Mouse (Mus musculus): ENCODE data around the gene Zfp74. TPM values are rescaled to one million over a fixed set of nuclear protein-coding genes. Genes with fewer than 3 reads are reported as not detected.

The Zfp74 gene
- polyA plus RNA-seq, 1 experiment from 2014 or later, result 9.9 TPM

GRCm38 (mm10) chr7:29908130-29908950 lies 45.5 kb downstream of the Zfp74 start, which contains the start of gene Zfp383:
Gene Zfp383, plus strand, starts transcription at chr7:29908223.
- Histone ChIP-seq H3K9me3 (replicated peaks) (no peaks in the 10 kb centered on the region), H3K27me3 (replicated peaks) (no peaks in the 10 kb centered on the region), H3K9ac (peak within 1 kb of the TSS; percentile 80), H3K4me2 (peak within 1 kb of the TSS; percentile 77), H3K27ac (ENCODE audit: poor library complexity, severe bottlenecking) (peak within 1 kb of the TSS; percentile 98), H3K4me1 (replicated peaks) (peaks cover 9% of the 10 kb centered on the region), H3K4me3 (peak within 1 kb of the TSS; percentile 67), H3K36me3 (peaks cover 30% of the 10 kb centered on the region)
- peak; percentile 82 for ATAC-seq (ENCODE audit: insufficient number of reproducible peaks, low FRiP score)
- WGBS, result under 1% methylated on average over 33 of the region's 33 CpGs

DNA sequence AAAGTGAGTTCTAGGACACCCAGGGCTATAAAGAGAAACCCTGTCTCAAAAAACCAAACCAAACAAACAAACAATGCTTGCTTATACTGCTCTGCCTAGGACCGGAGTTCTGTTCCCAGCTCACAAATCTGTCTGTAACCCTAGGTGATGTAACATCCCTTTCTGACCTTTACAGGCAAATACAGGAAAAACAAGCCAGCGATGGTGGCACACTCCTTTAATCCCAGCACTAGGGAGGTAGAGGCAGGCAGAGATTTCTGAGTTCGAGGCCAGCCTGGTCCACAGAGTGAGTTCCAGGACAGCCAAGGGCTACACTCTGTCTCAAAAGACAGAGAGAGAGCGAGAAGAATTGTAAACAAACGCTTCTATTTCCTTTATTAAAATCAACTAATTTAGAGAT lies 46.7 kb downstream of the Zfp74 start:
- Histone ChIP-seq H3K9me3 (replicated peaks) (no peaks in the 10 kb centered on the region), H3K27ac (ENCODE audit: poor library complexity, severe bottlenecking) (peak overlapping the region; percentile 98; the same call in 1 of the 2 replicates), H3K4me3 (no peak overlapping the region), H3K4me2 (peak overlapping the region; percentile 77; the same call in 1 of the 2 replicates), H3K27me3 (replicated peaks) (no peaks in the 10 kb centered on the region), H3K9ac (no peak overlapping the region), H3K4me1 (replicated peaks) (peaks cover 9% of the 10 kb centered on the region), H3K36me3 (peaks cover 27% of the 10 kb centered on the region)
- 83% methylated on average over 5 of the region's 5 CpGs for WGBS
- no peak for ATAC-seq (ENCODE audit: insufficient number of reproducible peaks, low FRiP score)

DNA sequence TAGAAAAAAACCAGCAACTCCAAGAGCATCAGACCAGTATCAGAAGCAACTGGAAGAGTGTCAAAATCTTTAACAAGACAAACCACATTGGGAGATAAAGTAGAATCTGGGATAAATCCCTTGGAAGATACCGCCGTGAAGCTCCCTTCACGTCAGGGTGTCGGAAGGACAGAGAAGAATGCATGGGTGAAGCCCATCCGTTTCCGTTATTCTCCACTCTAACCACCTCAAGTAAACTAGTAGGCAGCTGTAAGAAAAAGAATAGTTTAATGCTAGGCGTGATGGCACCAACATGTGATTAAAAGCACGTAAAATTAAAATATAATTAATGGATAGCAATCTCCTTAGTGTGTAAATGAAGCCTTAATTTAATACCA lies 47.2 kb downstream of the Zfp74 start:
- no peaks in the 10 kb centered on the region for H3K27me3 ChIP-seq (replicated peaks)
- peak overlapping the region; percentile 42; the same call in 1 of the 2 replicates for H3K9ac ChIP-seq
- H3K4me2 ChIP-seq, result peak overlapping the region; percentile 77
- 26% methylated on average over 8 of the region's 8 CpGs for WGBS
- ATAC-seq (ENCODE audit: insufficient number of reproducible peaks, low FRiP score), result no peak
- H3K27ac ChIP-seq (ENCODE audit: poor library complexity, severe bottlenecking), result peak overlapping the region; percentile 98
- peak overlapping the region; percentile 73 for H3K4me3 ChIP-seq
- peaks cover 9% of the 10 kb centered on the region for H3K4me1 ChIP-seq (replicated peaks)
- peaks cover 24% of the 10 kb centered on the region for H3K36me3 ChIP-seq
- H3K9me3 ChIP-seq (replicated peaks), result no peaks in the 10 kb centered on the region

- H3K4me1 ChIP-seq (replicated peaks), result peaks cover 9% of the 10 kb centered on the region
- H3K9ac ChIP-seq, result peak within 1 kb of the TSS; percentile 72
- H3K4me3 ChIP-seq, result peak within 1 kb of the TSS; percentile 73
- H3K9me3 ChIP-seq (replicated peaks), result no peaks in the 10 kb centered on the region
- under 1% methylated on average over 22 of the region's 22 CpGs for WGBS
- H3K27ac ChIP-seq (ENCODE audit: poor library complexity, severe bottlenecking), result peak within 1 kb of the TSS; percentile 98
- H3K36me3 ChIP-seq, result peaks cover 27% of the 10 kb centered on the region
- no peaks in the 10 kb centered on the region for H3K27me3 ChIP-seq (replicated peaks)
- peak within 1 kb of the TSS; percentile 77 for H3K4me2 ChIP-seq
- peak; percentile 78 for ATAC-seq (ENCODE audit: insufficient number of reproducible peaks, low FRiP score)
Observed at GRCm38 (mm10) chr7:29905966-29906681, 47.8 kb downstream of the Zfp74 start, which contains the start of gene Zfp27. Gene Zfp27, minus strand, starts transcription at chr7:29906572.

DNA sequence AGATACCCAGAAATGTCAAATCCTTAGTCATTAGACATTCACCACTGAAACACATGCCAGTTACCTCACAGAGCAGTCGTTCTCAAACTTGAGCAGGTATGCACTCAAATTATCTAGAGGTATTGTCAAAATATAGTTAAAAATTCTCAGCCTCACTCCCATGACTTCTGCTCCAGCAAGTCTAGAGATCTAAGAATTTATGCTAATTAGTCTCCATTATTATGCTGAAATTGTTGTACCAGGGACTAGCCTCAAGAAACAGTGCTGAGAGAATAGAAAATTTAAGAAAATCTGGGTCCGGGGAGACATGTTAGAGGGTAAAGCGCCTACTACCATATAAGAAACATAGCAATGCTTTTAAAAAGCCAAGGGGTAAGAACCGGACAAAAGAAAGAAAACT lies 49.8 kb downstream of the Zfp74 start:
- Histone ChIP-seq H3K9ac (no peak overlapping the region), H3K27me3 (replicated peaks) (no peaks in the 10 kb centered on the region), H3K4me1 (replicated peaks) (no peaks in the 10 kb centered on the region; the same call in 1 of the 2 replicates), H3K4me2 (no peak overlapping the region), H3K4me3 (no peak overlapping the region), H3K9me3 (replicated peaks) (no peaks in the 10 kb centered on the region), H3K27ac (ENCODE audit: poor library complexity, severe bottlenecking) (no peak overlapping the region), H3K36me3 (peaks cover 40% of the 10 kb centered on the region)
- ATAC-seq (ENCODE audit: insufficient number of reproducible peaks, low FRiP score), result no peak
- 87% methylated on average over 4 of the region's 4 CpGs for whole genome bisulfite sequencing

DNA sequence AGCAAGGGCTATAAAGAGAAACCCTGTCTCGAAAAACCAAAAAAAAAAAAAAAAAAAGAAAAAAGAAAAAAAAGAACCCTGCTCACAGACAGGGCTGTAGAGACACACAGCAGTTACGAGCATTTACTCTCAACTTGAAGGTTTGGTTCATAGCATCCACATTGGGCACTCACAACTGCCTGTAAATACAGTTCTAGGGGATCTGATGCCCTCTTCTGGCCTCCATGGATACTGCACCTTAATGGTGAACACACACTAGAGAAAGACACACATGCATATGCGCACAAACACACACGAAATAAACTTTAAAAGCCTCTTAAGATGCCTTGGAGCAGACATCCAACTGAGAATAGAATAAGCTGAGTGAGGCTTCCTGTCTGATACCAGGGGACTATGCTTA lies 55.5 kb downstream of the Zfp74 start:
- Histone ChIP-seq H3K9ac (no peak overlapping the region), H3K36me3 (peaks cover 91% of the 10 kb centered on the region), H3K4me1 (replicated peaks) (no peaks in the 10 kb centered on the region), H3K27ac (ENCODE audit: poor library complexity, severe bottlenecking) (no peak overlapping the region), H3K4me2 (no peak overlapping the region), H3K4me3 (no peak overlapping the region), H3K9me3 (replicated peaks) (peaks cover 31% of the 10 kb centered on the region), H3K27me3 (replicated peaks) (no peaks in the 10 kb centered on the region)
- WGBS, result 92% methylated on average over 4 of the region's 4 CpGs
- ATAC-seq (ENCODE audit: insufficient number of reproducible peaks, low FRiP score), result no peak

- Histone ChIP-seq H3K9ac (no peak overlapping the region), H3K27me3 (replicated peaks) (no peaks in the 10 kb centered on the region), H3K27ac (ENCODE audit: poor library complexity, severe bottlenecking) (no peak overlapping the region), H3K36me3 (peaks cover 74% of the 10 kb centered on the region), H3K4me2 (no peak overlapping the region), H3K4me3 (no peak overlapping the region), H3K4me1 (replicated peaks) (no peaks in the 10 kb centered on the region), H3K9me3 (replicated peaks) (peaks cover 60% of the 10 kb centered on the region)
- WGBS, result 92% methylated on average over 4 of the region's 4 CpGs
- no peak for ATAC-seq (ENCODE audit: insufficient number of reproducible peaks, low FRiP score)
Observed at GRCm38 (mm10) chr7:29892756-29893155, 61.1 kb downstream of the Zfp74 start.

GRCm38 (mm10) chr7:29890501-29890900 lies 63.4 kb downstream of the Zfp74 start:
- Histone ChIP-seq H3K9me3 (replicated peaks) (peaks cover 75% of the 10 kb centered on the region), H3K9ac (no peak overlapping the region), H3K36me3 (peaks cover 53% of the 10 kb centered on the region), H3K4me3 (no peak overlapping the region), H3K27ac (ENCODE audit: poor library complexity, severe bottlenecking) (no peak overlapping the region), H3K4me2 (no peak overlapping the region), H3K4me1 (replicated peaks) (no peaks in the 10 kb centered on the region), H3K27me3 (replicated peaks) (no peaks in the 10 kb centered on the region)
- ATAC-seq (ENCODE audit: insufficient number of reproducible peaks, low FRiP score), result no peak
- WGBS, result 92% methylated on average over 7 of the region's 7 CpGs

GRCm38 (mm10) chr7:29880916-29881315 lies 73.0 kb downstream of the Zfp74 start:
- Histone ChIP-seq H3K4me1 (replicated peaks) (no peaks in the 10 kb centered on the region), H3K4me3 (no peak overlapping the region), H3K9me3 (replicated peaks) (peaks cover 40% of the 10 kb centered on the region), H3K27me3 (replicated peaks) (no peaks in the 10 kb centered on the region), H3K9ac (no peak overlapping the region), H3K4me2 (no peak overlapping the region), H3K36me3 (peaks cover 16% of the 10 kb centered on the region), H3K27ac (ENCODE audit: poor library complexity, severe bottlenecking) (no peak overlapping the region)
- 82% methylated on average over 7 of the region's 7 CpGs for WGBS
- ATAC-seq (ENCODE audit: insufficient number of reproducible peaks, low FRiP score), result no peak

Measured in heart, embryonic 12.5 days (tissue).